Mouse (Mus musculus): ENCODE results near the gene Dnajb13.

Dnajb13 gene

DNA sequence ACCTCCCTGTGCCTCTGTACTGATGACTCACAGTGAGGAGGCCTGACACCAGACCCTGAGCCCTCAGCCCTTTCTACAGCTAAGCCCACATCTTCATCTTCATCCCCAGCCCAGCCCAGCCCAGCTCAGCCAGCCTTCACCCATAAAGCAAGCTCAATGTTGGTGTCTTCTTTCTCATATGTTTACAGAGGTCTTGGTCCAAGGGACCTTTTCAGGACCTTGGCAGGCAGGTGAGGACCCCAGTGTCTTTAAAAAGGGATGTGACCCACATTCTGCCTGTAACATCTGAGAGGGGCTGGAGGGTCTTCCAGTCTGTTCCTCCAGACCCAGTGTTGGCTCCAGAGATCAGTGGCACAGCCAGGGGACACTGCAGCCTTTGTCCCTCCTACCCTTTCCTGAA lies 15.3 kb downstream of the Dnajb13 start:
- TF ChIP-seq GATA4 (IDR thresholded peaks at IDR 0.05; ENCODE audit: insufficient replicate concordance, low read length) = no peak

GRCm38 (mm10) chr7:100497982-100498381 lies 16.8 kb downstream of the Dnajb13 start:
- TF ChIP-seq GATA4 (IDR thresholded peaks at IDR 0.05; ENCODE audit: insufficient replicate concordance, low read length) = no peak

DNA sequence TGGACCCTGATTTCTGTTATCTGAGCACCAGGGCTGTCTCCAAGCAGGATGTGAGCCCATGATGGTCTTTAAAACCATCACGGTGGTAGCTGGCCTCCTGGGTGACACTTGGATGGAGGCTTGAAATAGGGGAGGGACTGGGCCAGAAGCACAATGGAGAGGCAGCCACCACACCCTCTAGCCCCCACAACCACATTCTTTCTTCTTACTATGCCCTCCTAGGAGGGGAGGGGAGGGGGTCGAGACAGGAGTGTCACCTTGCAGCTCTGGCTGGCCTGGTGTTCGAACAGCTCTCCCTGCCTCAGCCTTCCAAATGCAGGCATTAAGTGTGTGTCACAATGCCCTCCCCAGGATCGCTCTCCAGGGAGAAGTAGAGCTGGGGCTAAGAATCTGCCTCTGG lies 17.4 kb downstream of the Dnajb13 start:
- no peak for TF ChIP-seq GATA4 (IDR thresholded peaks at IDR 0.05; ENCODE audit: insufficient replicate concordance, low read length)

DNA sequence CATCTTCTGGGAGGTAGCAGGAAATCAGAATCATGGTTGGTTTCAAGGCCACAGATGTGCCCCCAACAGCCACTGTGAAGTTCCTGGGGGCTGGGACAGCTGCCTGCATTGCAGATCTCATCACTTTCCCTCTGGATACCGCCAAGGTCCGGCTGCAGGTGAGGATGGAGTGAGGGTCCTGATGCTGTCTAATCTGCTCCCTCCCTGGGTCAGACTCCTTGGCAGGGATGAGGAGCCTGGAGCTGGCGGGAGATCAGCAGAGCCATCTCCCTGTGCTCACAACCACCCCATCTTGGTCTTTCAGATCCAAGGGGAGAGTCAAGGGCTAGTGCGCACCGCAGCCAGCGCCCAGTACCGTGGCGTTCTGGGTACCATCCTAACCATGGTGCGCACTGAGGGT lies 18.0 kb downstream of the Dnajb13 start:
- TF ChIP-seq GATA4 (IDR thresholded peaks at IDR 0.05; ENCODE audit: insufficient replicate concordance, low read length) = no peak

DNA sequence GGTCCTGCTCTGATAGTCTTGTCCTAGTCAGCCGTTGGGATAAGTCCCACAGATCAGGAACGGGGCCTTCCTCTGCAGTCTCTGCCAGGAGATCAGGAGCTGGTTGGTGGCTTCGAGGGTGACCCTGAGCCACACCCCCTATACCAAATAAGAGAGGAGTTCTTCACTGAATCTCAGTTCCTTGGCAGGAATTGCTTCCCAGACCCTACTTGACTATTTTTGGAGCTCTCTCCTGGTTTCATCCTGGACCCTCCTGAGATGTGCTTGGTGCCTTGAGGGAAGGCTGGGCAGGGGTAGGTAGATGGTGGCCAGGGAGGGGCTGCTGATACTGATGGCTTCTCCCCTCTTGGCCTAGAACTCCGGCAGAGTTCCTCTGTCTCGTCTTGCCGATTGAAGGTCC lies 18.4 kb downstream of the Dnajb13 start:
- TF ChIP-seq GATA4 (IDR thresholded peaks at IDR 0.05; ENCODE audit: insufficient replicate concordance, low read length) = no peak

DNA sequence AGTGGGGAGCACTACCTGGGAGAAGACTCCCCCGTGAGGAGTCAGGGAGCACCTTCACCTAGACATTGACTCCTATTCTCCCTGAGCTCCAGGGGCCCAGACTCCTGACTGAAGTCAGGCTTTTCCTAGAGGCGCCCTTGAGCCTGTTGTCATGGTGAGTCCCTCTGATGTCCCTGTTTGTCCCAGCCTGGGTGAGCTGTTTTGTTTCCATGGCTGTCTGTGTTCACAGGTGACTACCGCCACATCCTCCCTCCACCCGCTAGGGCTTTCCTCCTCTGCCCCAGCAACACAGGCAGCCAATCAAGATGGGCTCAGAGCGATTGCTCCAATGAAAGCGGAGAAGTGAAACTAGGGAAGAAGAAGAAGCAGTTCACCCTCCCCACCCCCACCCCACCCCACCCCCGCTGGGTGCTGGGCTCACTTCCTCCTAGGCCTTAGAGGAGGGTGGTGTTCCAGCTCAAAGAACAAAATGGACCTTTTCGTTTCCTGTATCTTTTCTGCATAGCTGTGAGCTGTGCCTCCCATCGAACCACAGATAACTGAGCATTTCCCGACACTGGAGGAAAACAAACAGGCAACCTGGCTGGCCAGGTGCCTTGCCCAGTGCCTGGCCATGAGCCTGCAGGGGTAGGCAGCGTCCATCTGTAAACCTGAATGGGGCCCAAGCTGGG lies 19.0 kb downstream of the Dnajb13 start:
- TF ChIP-seq GATA4 (IDR thresholded peaks at IDR 0.05; ENCODE audit: insufficient replicate concordance, low read length) = peak; percentile 34; the same call in 1 of the 2 replicates

GRCm38 (mm10) chr7:100495042-100495441 lies 19.7 kb downstream of the Dnajb13 start:
- TF ChIP-seq GATA4 (IDR thresholded peaks at IDR 0.05; ENCODE audit: insufficient replicate concordance, low read length) = no peak

DNA sequence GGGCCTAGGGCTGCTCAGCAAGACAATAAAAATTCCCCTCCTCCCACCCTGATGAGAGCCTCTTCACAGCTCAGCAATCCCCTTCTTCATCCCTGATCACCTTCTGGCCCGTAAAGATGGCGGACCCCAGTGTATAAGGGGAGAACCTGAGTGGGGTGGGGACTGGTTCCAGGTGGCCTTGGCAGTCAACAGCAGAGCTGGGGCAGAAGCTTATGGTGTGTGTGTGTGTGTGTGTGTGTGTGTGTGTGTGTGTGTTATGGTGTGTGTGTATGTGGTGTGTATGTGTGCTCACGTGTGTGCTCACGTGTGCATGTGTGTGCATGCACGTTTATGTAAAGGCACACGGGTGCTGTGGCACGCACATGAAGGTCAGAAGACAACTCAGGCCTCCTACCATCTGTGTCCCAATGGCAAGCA lies 20.3 kb downstream of the Dnajb13 start:
- no peak for TF ChIP-seq GATA4 (IDR thresholded peaks at IDR 0.05; ENCODE audit: insufficient replicate concordance, low read length)

GRCm38 (mm10) chr7:100493484-100494414 lies 21.0 kb downstream of the Dnajb13 start:
- peak; percentile 25; the same call in 1 of the 2 replicates for TF ChIP-seq GATA4 (IDR thresholded peaks at IDR 0.05; ENCODE audit: insufficient replicate concordance, low read length)

- no peak for TF ChIP-seq GATA4 (IDR thresholded peaks at IDR 0.05; ENCODE audit: insufficient replicate concordance, low read length)
Measured at GRCm38 (mm10) chr7:100493117-100493483, 21.7 kb downstream of the Dnajb13 start, which contains the start of gene Ucp2. Ucp2 (plus strand) TSS chr7:100493337.

DNA sequence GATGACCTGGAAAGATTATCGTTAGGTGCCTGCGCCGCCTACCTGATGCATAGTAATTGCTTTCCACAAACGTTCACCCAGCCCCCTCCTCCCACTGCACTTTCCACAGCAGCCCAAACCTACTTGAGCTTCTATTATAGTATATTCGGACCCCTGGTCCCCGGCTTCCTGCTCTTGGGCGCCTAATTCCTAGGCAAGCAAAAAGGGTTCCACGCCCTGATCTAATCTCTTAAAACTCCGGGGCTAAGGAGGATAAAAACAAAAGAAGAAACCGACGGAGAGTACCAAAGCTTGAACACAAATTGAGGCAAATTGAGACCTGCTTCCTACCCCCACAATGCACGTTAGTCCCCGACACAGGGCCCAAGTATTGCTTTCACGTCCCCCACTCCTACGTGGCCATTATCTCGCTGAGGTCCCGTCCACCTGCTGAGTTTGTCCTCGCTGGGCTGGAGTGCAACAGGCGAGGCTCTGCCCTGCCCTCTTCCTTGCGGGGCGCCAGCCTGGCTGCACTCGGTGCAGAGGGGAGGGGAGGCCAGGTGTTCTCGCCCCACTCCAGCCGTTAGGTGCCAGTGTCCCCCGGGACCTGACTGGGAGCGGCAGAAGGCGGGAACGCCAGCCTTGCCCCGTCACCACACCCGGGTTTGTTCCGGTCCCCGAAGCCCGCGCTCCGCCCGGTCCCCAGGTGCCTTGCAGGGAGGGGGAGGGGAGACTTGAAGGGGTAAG lies 22.2 kb downstream of the Dnajb13 start:
- no peak for TF ChIP-seq GATA4 (IDR thresholded peaks at IDR 0.05; ENCODE audit: insufficient replicate concordance, low read length)

GRCm38 (mm10) chr7:100488474-100489048 lies 26.2 kb downstream of the Dnajb13 start:
- TF ChIP-seq GATA4 (IDR thresholded peaks at IDR 0.05; ENCODE audit: insufficient replicate concordance, low read length) = no peak

DNA sequence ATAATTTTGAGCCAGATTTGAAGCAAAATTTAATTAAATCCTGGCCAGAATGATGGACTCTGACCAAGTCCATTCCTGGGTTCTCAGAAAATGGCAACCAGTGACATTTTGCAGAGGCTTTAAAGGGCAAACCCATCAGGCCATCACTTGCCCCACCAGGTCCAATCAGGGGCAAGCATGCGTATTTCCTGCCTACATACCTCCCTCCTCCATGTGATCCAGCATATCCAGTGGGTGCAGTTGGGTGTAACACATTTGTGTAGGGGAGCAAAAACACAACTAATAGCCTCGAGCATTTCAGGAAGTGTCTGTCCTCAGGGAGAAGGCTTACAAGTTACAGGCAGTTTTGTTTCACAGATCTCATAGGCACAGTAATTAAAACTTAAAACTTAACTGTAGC lies 27.5 kb downstream of the Dnajb13 start:
- TF ChIP-seq GATA4 (IDR thresholded peaks at IDR 0.05; ENCODE audit: insufficient replicate concordance, low read length) = no peak

GRCm38 (mm10) chr7:100484493-100484892 lies 30.3 kb downstream of the Dnajb13 start:
- TF ChIP-seq GATA4 (IDR thresholded peaks at IDR 0.05; ENCODE audit: insufficient replicate concordance, low read length) = no peak

DNA sequence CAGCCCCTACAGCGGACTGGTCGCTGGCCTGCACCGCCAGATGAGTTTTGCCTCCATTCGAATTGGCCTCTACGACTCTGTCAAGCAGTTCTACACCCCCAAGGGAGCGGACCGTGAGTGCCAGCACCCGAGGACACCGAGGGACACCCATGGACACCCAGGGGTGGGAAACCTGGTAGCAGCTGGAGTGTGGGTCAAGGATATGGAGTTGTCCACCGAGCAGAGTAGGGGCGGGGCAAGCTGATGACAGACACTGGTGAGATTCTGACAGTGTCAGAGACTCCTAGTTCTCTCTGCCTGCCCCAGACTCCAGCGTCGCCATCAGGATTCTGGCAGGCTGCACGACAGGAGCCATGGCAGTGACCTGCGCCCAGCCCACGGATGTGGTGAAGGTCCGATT lies 34.6 kb downstream of the Dnajb13 start:
- no peak for TF ChIP-seq GATA4 (IDR thresholded peaks at IDR 0.05; ENCODE audit: insufficient replicate concordance, low read length)
